Mouse (Mus musculus): ENCODE measurements around the gene Slc7a11. TPM values are rescaled to one million over a fixed set of nuclear protein-coding genes. Genes with fewer than 3 reads are reported as not detected.

Gene Slc7a11
- 0.19 and 0.36 TPM in 2 replicates for polyA plus RNA-seq (2016; fragmentation: Nextera tagmentation; extraction: Ambion mirVana)

- H3K9ac ChIP-seq = peak within 1 kb of the TSS; percentile 44
- peak; percentile 81 for ATAC-seq
These were observed at the start of gene Slc7a11 for GRCm38 (mm10) chr3:50443421-50443916. Slc7a11 (minus strand) TSS chr3:50443614.

GRCm38 (mm10) chr3:50491678-50492077, 48.3 kb upstream of the Slc7a11 start:
- no peak overlapping the region for H3K27ac ChIP-seq
- H3K4me3 ChIP-seq = no peak overlapping the region
- H3K27me3 ChIP-seq (replicated peaks) = no peaks in the 10 kb centered on the region
- no peak overlapping the region for H3K9ac ChIP-seq
- WGBS (ENCODE audit: insufficient replicate concordance) = 70% methylated on average over 2 of the region's 2 CpGs
- H3K9me3 ChIP-seq (replicated peaks) = no peaks in the 10 kb centered on the region
- no peaks in the 10 kb centered on the region for H3K4me1 ChIP-seq
- no peak for ATAC-seq
- no peaks in the 10 kb centered on the region for H3K36me3 ChIP-seq
- no peak overlapping the region for H3K4me2 ChIP-seq

More at GRCm38 (mm10) chr3:50443421-50443916, at the start of gene Slc7a11:
- Histone ChIP-seq H3K9me3 (replicated peaks) (no peaks in the 10 kb centered on the region), H3K27ac (0 out of 2 replicates have a peak within 1 kb of the TSS, but pooled peaks have one; percentile 36), H3K4me3 (peak within 1 kb of the TSS; percentile 38), H3K4me1 (no peaks in the 10 kb centered on the region), H3K36me3 (no peaks in the 10 kb centered on the region), H3K27me3 (replicated peaks) (no peaks in the 10 kb centered on the region), H3K4me2 (peak within 1 kb of the TSS; percentile 65)
- 4% methylated on average over 11 of the region's 11 CpGs for WGBS (ENCODE audit: insufficient replicate concordance)

- Histone ChIP-seq H3K4me2 (no peak overlapping the region), H3K4me3 (no peak overlapping the region), H3K9me3 (replicated peaks) (no peaks in the 10 kb centered on the region), H3K4me1 (no peaks in the 10 kb centered on the region), H3K27me3 (replicated peaks) (no peaks in the 10 kb centered on the region), H3K27ac (no peak overlapping the region), H3K36me3 (no peaks in the 10 kb centered on the region), H3K9ac (no peak overlapping the region)
- 56% methylated on average over 1 of the region's 1 CpGs for WGBS (ENCODE audit: insufficient replicate concordance)
- no peak for ATAC-seq
These were observed 40.7 kb upstream of the Slc7a11 start for GRCm38 (mm10) chr3:50484076-50484475.

DNA sequence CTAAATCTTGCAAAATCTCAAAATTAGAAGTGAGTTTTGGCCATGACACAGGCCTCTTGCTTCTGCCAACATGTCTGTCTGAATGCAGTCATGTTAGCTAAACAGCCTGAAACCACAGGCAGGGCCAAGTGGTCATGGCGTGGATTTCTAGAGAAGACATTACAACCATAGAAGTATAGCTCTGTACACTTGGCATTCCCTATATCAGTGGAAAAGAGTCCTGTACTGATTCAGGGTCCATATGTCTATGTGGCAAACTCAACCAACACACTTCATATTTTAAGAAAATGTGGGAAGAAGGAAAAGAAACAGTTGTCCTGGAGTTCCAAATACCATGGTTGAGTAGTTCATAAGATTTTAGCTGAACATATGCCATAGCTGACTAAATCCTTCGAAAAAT, 18.8 kb upstream of the Slc7a11 start:
- Histone ChIP-seq H3K9ac (no peak overlapping the region), H3K36me3 (no peaks in the 10 kb centered on the region), H3K4me1 (no peaks in the 10 kb centered on the region), H3K27me3 (replicated peaks) (no peaks in the 10 kb centered on the region), H3K9me3 (replicated peaks) (no peaks in the 10 kb centered on the region), H3K4me2 (no peak overlapping the region), H3K27ac (no peak overlapping the region), H3K4me3 (no peak overlapping the region)
- 65% methylated on average over 2 of the region's 2 CpGs for WGBS (ENCODE audit: insufficient replicate concordance)
- no peak for ATAC-seq

GRCm38 (mm10) chr3:50457136-50457535, 13.7 kb upstream of the Slc7a11 start:
- no peak for ATAC-seq
- no peak overlapping the region for H3K4me2 ChIP-seq
- WGBS (ENCODE audit: insufficient replicate concordance) = 63% methylated on average over 5 of the region's 5 CpGs
- H3K27me3 ChIP-seq (replicated peaks) = no peaks in the 10 kb centered on the region
- H3K9me3 ChIP-seq (replicated peaks) = no peaks in the 10 kb centered on the region
- no peak overlapping the region for H3K27ac ChIP-seq
- H3K36me3 ChIP-seq = no peaks in the 10 kb centered on the region
- H3K9ac ChIP-seq = no peak overlapping the region
- no peaks in the 10 kb centered on the region for H3K4me1 ChIP-seq
- H3K4me3 ChIP-seq = no peak overlapping the region

GRCm38 (mm10) chr3:50456564-50456963, 13.2 kb upstream of the Slc7a11 start:
- no peaks in the 10 kb centered on the region for H3K36me3 ChIP-seq
- no peak overlapping the region for H3K4me3 ChIP-seq
- H3K27me3 ChIP-seq (replicated peaks) = no peaks in the 10 kb centered on the region
- no peak overlapping the region for H3K9ac ChIP-seq
- no peak for ATAC-seq
- no peaks in the 10 kb centered on the region for H3K9me3 ChIP-seq (replicated peaks)
- no peaks in the 10 kb centered on the region for H3K4me1 ChIP-seq
- H3K27ac ChIP-seq = no peak overlapping the region
- no peak overlapping the region for H3K4me2 ChIP-seq
- WGBS (ENCODE audit: insufficient replicate concordance) = 72% methylated on average over 4 of the region's 4 CpGs

DNA sequence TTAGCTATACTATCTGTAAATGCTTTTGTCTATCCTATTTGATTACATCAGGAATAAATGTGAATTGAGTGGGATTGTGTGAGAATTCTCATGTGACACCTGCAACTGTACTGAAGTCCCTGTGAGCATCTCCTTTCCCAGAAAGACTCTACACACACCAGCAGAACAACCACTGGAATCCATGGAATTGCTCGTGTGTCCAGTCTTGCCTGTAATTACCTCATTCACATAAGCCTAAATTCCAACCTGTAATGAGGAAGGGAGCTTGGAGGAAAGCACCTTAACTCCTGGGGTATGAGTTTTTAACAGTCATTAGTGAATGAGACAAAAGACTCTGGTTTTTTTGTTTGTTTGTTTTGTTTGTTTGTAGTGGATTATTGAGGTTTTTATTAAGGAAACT, 12.6 kb upstream of the Slc7a11 start:
- WGBS (ENCODE audit: insufficient replicate concordance) = 44% methylated on average over 1 of the region's 1 CpGs
- no peaks in the 10 kb centered on the region for H3K4me1 ChIP-seq
- ATAC-seq = no peak
- H3K27me3 ChIP-seq (replicated peaks) = no peaks in the 10 kb centered on the region
- H3K4me3 ChIP-seq = no peak overlapping the region
- H3K4me2 ChIP-seq = no peak overlapping the region
- H3K9ac ChIP-seq = no peak overlapping the region
- H3K27ac ChIP-seq = no peak overlapping the region
- H3K9me3 ChIP-seq (replicated peaks) = no peaks in the 10 kb centered on the region
- H3K36me3 ChIP-seq = no peaks in the 10 kb centered on the region

GRCm38 (mm10) chr3:50445050-50445775, 1.8 kb upstream of the Slc7a11 start:
- Histone ChIP-seq H3K4me1 (no peaks in the 10 kb centered on the region), H3K36me3 (no peaks in the 10 kb centered on the region), H3K9ac (no peak overlapping the region), H3K27me3 (replicated peaks) (no peaks in the 10 kb centered on the region), H3K9me3 (replicated peaks) (no peaks in the 10 kb centered on the region), H3K4me3 (no peak overlapping the region), H3K27ac (no peak overlapping the region), H3K4me2 (no peak overlapping the region)
- no peak for ATAC-seq
- 55% methylated on average over 10 of the region's 10 CpGs for WGBS (ENCODE audit: insufficient replicate concordance)

DNA sequence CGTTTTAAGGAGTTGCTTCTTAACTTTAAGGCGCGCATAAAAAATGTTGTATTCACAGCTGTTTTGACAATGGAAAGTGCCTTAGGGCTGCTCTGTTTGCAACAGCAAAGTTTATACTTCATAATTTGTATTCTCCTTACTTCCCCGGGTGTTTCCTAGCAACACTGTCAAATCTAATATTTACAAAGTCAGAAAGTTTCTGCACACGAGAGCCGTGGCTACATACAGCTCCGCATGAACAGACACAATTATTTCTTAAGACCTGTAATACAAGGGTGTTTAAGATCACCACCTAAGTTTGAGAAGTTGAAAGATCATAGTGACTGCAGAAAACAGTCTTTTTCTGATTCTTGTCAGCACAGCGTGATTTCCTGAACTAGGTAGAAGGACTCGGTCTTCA, 528 bp upstream of the Slc7a11 start:
- no peak for ATAC-seq
- H3K36me3 ChIP-seq = no peaks in the 10 kb centered on the region
- H3K4me3 ChIP-seq = peak overlapping the region; percentile 38; the same call in 1 of the 2 replicates
- peak overlapping the region; percentile 65 for H3K4me2 ChIP-seq
- no peak overlapping the region for H3K9ac ChIP-seq
- no peak overlapping the region for H3K27ac ChIP-seq
- 31% methylated on average over 9 of the region's 9 CpGs for WGBS (ENCODE audit: insufficient replicate concordance)
- no peaks in the 10 kb centered on the region for H3K27me3 ChIP-seq (replicated peaks)
- H3K4me1 ChIP-seq = no peaks in the 10 kb centered on the region
- H3K9me3 ChIP-seq (replicated peaks) = no peaks in the 10 kb centered on the region

DNA sequence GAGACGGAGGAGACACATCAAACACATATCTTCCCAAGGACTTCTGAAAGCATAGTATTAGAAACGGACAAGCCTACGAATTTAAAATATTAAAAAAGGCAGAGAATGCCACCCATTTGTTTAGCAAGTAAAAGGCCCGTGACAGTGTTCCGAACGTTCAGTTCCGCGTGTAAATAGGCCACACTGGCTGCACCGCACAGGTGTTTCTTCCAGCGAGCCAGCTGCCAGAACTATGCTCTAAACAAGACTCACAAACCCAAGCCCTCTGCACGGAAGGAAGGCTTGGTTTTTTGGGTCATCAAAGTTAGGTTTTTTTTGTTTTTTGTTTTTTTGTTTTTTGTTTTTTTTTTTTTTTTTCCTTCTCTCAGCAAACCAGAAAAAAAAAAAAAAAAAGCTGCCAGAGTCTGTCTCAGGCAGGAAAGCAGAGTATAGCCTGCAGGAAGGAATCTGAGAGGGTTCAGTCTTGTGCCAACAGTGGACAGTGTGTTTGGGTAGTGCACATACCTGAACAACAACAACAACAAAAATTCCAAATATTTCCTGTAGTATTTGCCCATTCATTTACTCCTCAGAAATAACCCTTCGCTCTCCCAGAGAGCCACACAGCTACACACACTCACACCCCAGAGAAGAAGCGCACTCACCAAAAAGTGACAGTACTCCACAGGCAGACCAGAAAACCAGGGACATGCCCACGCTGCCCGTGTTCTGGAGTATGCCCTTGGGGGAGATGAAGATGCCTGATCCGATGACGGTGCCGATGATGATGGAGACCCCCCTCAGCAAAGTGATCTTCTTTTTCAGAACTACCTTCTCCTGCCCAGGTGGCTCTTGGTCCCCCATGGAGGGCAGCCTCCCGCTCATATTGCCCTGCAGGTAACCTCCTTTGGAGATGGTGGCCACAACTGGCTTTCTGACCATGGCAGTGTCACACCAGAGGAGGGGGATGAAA, 797 bp downstream of the Slc7a11 start:
- Histone ChIP-seq H3K36me3 (no peaks in the 10 kb centered on the region), H3K9ac (no peak overlapping the region; the same call in 1 of the 2 replicates), H3K27me3 (replicated peaks) (no peaks in the 10 kb centered on the region), H3K27ac (0 out of 2 replicates have a peak overlapping the region, but pooled peaks have one; percentile 36), H3K4me1 (no peaks in the 10 kb centered on the region), H3K9me3 (replicated peaks) (no peaks in the 10 kb centered on the region), H3K4me2 (peak overlapping the region; percentile 65), H3K4me3 (peak overlapping the region; percentile 38)
- 76% methylated on average over 19 of the region's 19 CpGs for WGBS (ENCODE audit: insufficient replicate concordance)
- no peak for ATAC-seq

- 41% methylated on average over 3 of the region's 3 CpGs for WGBS (ENCODE audit: insufficient replicate concordance)
These were observed 2.1 kb downstream of the Slc7a11 start for GRCm38 (mm10) chr3:50441330-50441729.

GRCm38 (mm10) chr3:50440409-50440808, 3.0 kb downstream of the Slc7a11 start:
- WGBS (ENCODE audit: insufficient replicate concordance) = 79% methylated on average over 2 of the region's 2 CpGs
- no peak overlapping the region for H3K9ac ChIP-seq
- H3K4me1 ChIP-seq = no peaks in the 10 kb centered on the region
- H3K9me3 ChIP-seq (replicated peaks) = no peaks in the 10 kb centered on the region
- H3K27me3 ChIP-seq (replicated peaks) = no peaks in the 10 kb centered on the region
- H3K4me3 ChIP-seq = no peak overlapping the region
- no peak for ATAC-seq
- no peak overlapping the region for H3K27ac ChIP-seq
- H3K36me3 ChIP-seq = no peaks in the 10 kb centered on the region
- H3K4me2 ChIP-seq = no peak overlapping the region

More at GRCm38 (mm10) chr3:50441330-50441729, 2.1 kb downstream of the Slc7a11 start:
- Histone ChIP-seq H3K36me3 (no peaks in the 10 kb centered on the region), H3K9ac (no peak overlapping the region), H3K9me3 (replicated peaks) (no peaks in the 10 kb centered on the region), H3K27ac (no peak overlapping the region), H3K4me3 (no peak overlapping the region), H3K27me3 (replicated peaks) (no peaks in the 10 kb centered on the region), H3K4me2 (no peak overlapping the region), H3K4me1 (no peaks in the 10 kb centered on the region)
- ATAC-seq = no peak

Measured in liver, embryonic 12.5 days (tissue).